Mouse (Mus musculus): Measurements from ENCODE around the gene Oxsr1.

- TF ChIP-seq CTCF (IDR thresholded peaks at IDR 0.05; ENCODE audit: borderline replicate concordance, insufficient read depth, low read depth, low read length) (peak; percentile 73), POLR2A (IDR thresholded peaks at IDR 0.05; ENCODE audit: borderline replicate concordance, insufficient read depth, low read length) (no peak)
Observed at GRCm38 (mm10) chr9:119192202-119192990, 129.8 kb downstream of the Oxsr1 start.

All from cerebellum, adult 2 months (tissue).